Mouse (Mus musculus): ENCODE data around the gene Wipf1. TPM values are rescaled to one million over a fixed set of nuclear protein-coding genes. Genes with fewer than 3 reads are reported as not detected.

Gene Wipf1
- polyA plus RNA-seq, 1 experiment from 2014 or later = 1.9 TPM

GRCm38 (mm10) chr2:73404980-73405379 lies 124.6 kb downstream of the Wipf1 start:
- ATAC-seq (ENCODE audit: low read depth) = no peak
- Histone ChIP-seq H3K9me3 (ENCODE audit: control insufficient read depth, low read length) (no peaks in the 10 kb centered on the region), H3K9ac (replicated peaks; ENCODE audit: low read depth, low read length) (no peak overlapping the region), H3K36me3 (ENCODE audit: control insufficient read depth, insufficient read depth, low read length) (no peaks in the 10 kb centered on the region), H3K27me3 (ENCODE audit: control insufficient read depth, insufficient read depth, low read length) (no peaks in the 10 kb centered on the region), H3K4me2 (ENCODE audit: low read depth, low read length) (no peak overlapping the region), H3K4me3 (ENCODE audit: low read depth, low read length) (no peak overlapping the region), H3K4me1 (ENCODE audit: control insufficient read depth, insufficient read depth, low read length) (no peaks in the 10 kb centered on the region), H3K27ac (ENCODE audit: low read depth, low read length) (no peak overlapping the region)
- 91% methylated on average over 7 of the region's 7 CpGs for WGBS

GRCm38 (mm10) chr2:73404442-73404841 lies 125.1 kb downstream of the Wipf1 start:
- Histone ChIP-seq H3K36me3 (ENCODE audit: control insufficient read depth, insufficient read depth, low read length) (no peaks in the 10 kb centered on the region), H3K4me1 (ENCODE audit: control insufficient read depth, insufficient read depth, low read length) (no peaks in the 10 kb centered on the region), H3K4me3 (ENCODE audit: low read depth, low read length) (no peak overlapping the region), H3K27me3 (ENCODE audit: control insufficient read depth, insufficient read depth, low read length) (no peaks in the 10 kb centered on the region), H3K4me2 (ENCODE audit: low read depth, low read length) (no peak overlapping the region), H3K27ac (ENCODE audit: low read depth, low read length) (no peak overlapping the region), H3K9ac (replicated peaks; ENCODE audit: low read depth, low read length) (no peak overlapping the region), H3K9me3 (ENCODE audit: control insufficient read depth, low read length) (no peaks in the 10 kb centered on the region)
- WGBS = 82% methylated on average over 9 of the region's 9 CpGs
- no peak for ATAC-seq (ENCODE audit: low read depth)

GRCm38 (mm10) chr2:73403385-73404013 lies 126.0 kb downstream of the Wipf1 start:
- no peak overlapping the region for H3K4me2 ChIP-seq (ENCODE audit: low read depth, low read length)
- ATAC-seq (ENCODE audit: low read depth) = no peak
- no peak overlapping the region for H3K9ac ChIP-seq (replicated peaks; ENCODE audit: low read depth, low read length)
- no peaks in the 10 kb centered on the region for H3K4me1 ChIP-seq (ENCODE audit: control insufficient read depth, insufficient read depth, low read length)
- H3K27me3 ChIP-seq (ENCODE audit: control insufficient read depth, insufficient read depth, low read length) = no peaks in the 10 kb centered on the region
- no peak overlapping the region for H3K4me3 ChIP-seq (ENCODE audit: low read depth, low read length)
- no peak overlapping the region for H3K27ac ChIP-seq (ENCODE audit: low read depth, low read length)
- no peaks in the 10 kb centered on the region for H3K36me3 ChIP-seq (ENCODE audit: control insufficient read depth, insufficient read depth, low read length)
- H3K9me3 ChIP-seq (ENCODE audit: control insufficient read depth, low read length) = no peaks in the 10 kb centered on the region
- WGBS = 82% methylated on average over 15 of the region's 15 CpGs

- no peaks in the 10 kb centered on the region for H3K9me3 ChIP-seq (ENCODE audit: control insufficient read depth, low read length)
- H3K36me3 ChIP-seq (ENCODE audit: control insufficient read depth, insufficient read depth, low read length) = no peaks in the 10 kb centered on the region
- WGBS = 38% methylated on average over 1 of the region's 1 CpGs
- H3K4me1 ChIP-seq (ENCODE audit: control insufficient read depth, insufficient read depth, low read length) = no peaks in the 10 kb centered on the region
- no peak for ATAC-seq (ENCODE audit: low read depth)
- no peak overlapping the region for H3K9ac ChIP-seq (replicated peaks; ENCODE audit: low read depth, low read length)
- no peak overlapping the region for H3K27ac ChIP-seq (ENCODE audit: low read depth, low read length)
- no peak overlapping the region for H3K4me3 ChIP-seq (ENCODE audit: low read depth, low read length)
- H3K4me2 ChIP-seq (ENCODE audit: low read depth, low read length) = no peak overlapping the region
- no peaks in the 10 kb centered on the region for H3K27me3 ChIP-seq (ENCODE audit: control insufficient read depth, insufficient read depth, low read length)
Observed at GRCm38 (mm10) chr2:73401689-73402088, 127.8 kb downstream of the Wipf1 start.

GRCm38 (mm10) chr2:73397476-73397875 lies 132.1 kb downstream of the Wipf1 start:
- no peak for ATAC-seq (ENCODE audit: low read depth)
- Histone ChIP-seq H3K9me3 (ENCODE audit: control insufficient read depth, low read length) (no peaks in the 10 kb centered on the region), H3K27ac (ENCODE audit: low read depth, low read length) (no peak overlapping the region), H3K9ac (replicated peaks; ENCODE audit: low read depth, low read length) (no peak overlapping the region), H3K27me3 (ENCODE audit: control insufficient read depth, insufficient read depth, low read length) (no peaks in the 10 kb centered on the region), H3K4me3 (ENCODE audit: low read depth, low read length) (no peak overlapping the region), H3K4me2 (ENCODE audit: low read depth, low read length) (no peak overlapping the region), H3K4me1 (ENCODE audit: control insufficient read depth, insufficient read depth, low read length) (no peaks in the 10 kb centered on the region), H3K36me3 (ENCODE audit: control insufficient read depth, insufficient read depth, low read length) (no peaks in the 10 kb centered on the region)
- 88% methylated on average over 2 of the region's 2 CpGs for WGBS

- Histone ChIP-seq H3K4me3 (ENCODE audit: low read depth, low read length) (no peak overlapping the region), H3K4me1 (ENCODE audit: control insufficient read depth, insufficient read depth, low read length) (no peaks in the 10 kb centered on the region), H3K36me3 (ENCODE audit: control insufficient read depth, insufficient read depth, low read length) (no peaks in the 10 kb centered on the region), H3K27ac (ENCODE audit: low read depth, low read length) (no peak overlapping the region), H3K4me2 (ENCODE audit: low read depth, low read length) (no peak overlapping the region), H3K27me3 (ENCODE audit: control insufficient read depth, insufficient read depth, low read length) (no peaks in the 10 kb centered on the region), H3K9me3 (ENCODE audit: control insufficient read depth, low read length) (no peaks in the 10 kb centered on the region), H3K9ac (replicated peaks; ENCODE audit: low read depth, low read length) (no peak overlapping the region)
- WGBS = 95% methylated on average over 3 of the region's 3 CpGs
- ATAC-seq (ENCODE audit: low read depth) = no peak
Observed at GRCm38 (mm10) chr2:73396828-73397325, 132.7 kb downstream of the Wipf1 start.

- no peak for ATAC-seq (ENCODE audit: low read depth)
- H3K9ac ChIP-seq (replicated peaks; ENCODE audit: low read depth, low read length) = no peak overlapping the region
- H3K27me3 ChIP-seq (ENCODE audit: control insufficient read depth, insufficient read depth, low read length) = no peaks in the 10 kb centered on the region
- no peak overlapping the region for H3K4me3 ChIP-seq (ENCODE audit: low read depth, low read length)
- H3K9me3 ChIP-seq (ENCODE audit: control insufficient read depth, low read length) = no peaks in the 10 kb centered on the region
- no peaks in the 10 kb centered on the region for H3K4me1 ChIP-seq (ENCODE audit: control insufficient read depth, insufficient read depth, low read length)
- H3K4me2 ChIP-seq (ENCODE audit: low read depth, low read length) = no peak overlapping the region
- H3K27ac ChIP-seq (ENCODE audit: low read depth, low read length) = no peak overlapping the region
- WGBS = 85% methylated on average over 8 of the region's 8 CpGs
- H3K36me3 ChIP-seq (ENCODE audit: control insufficient read depth, insufficient read depth, low read length) = no peaks in the 10 kb centered on the region
Observed at GRCm38 (mm10) chr2:73395516-73395915, 134.0 kb downstream of the Wipf1 start.

- no peak overlapping the region for H3K27ac ChIP-seq (ENCODE audit: low read depth, low read length)
- H3K9me3 ChIP-seq (ENCODE audit: control insufficient read depth, low read length) = no peaks in the 10 kb centered on the region
- ATAC-seq (ENCODE audit: low read depth) = no peak
- 93% methylated on average over 3 of the region's 3 CpGs for WGBS
- H3K4me2 ChIP-seq (ENCODE audit: low read depth, low read length) = no peak overlapping the region
- H3K4me3 ChIP-seq (ENCODE audit: low read depth, low read length) = no peak overlapping the region
- no peaks in the 10 kb centered on the region for H3K36me3 ChIP-seq (ENCODE audit: control insufficient read depth, insufficient read depth, low read length)
- H3K27me3 ChIP-seq (ENCODE audit: control insufficient read depth, insufficient read depth, low read length) = no peaks in the 10 kb centered on the region
- no peaks in the 10 kb centered on the region for H3K4me1 ChIP-seq (ENCODE audit: control insufficient read depth, insufficient read depth, low read length)
- no peak overlapping the region for H3K9ac ChIP-seq (replicated peaks; ENCODE audit: low read depth, low read length)
Observed at GRCm38 (mm10) chr2:73394476-73394875, 135.1 kb downstream of the Wipf1 start.

- H3K27ac ChIP-seq (ENCODE audit: low read depth, low read length) = no peak overlapping the region
- no peaks in the 10 kb centered on the region for H3K36me3 ChIP-seq (ENCODE audit: control insufficient read depth, insufficient read depth, low read length)
- H3K9me3 ChIP-seq (ENCODE audit: control insufficient read depth, low read length) = no peaks in the 10 kb centered on the region
- 90% methylated on average over 2 of the region's 2 CpGs for WGBS
- no peak overlapping the region for H3K4me2 ChIP-seq (ENCODE audit: low read depth, low read length)
- no peak for ATAC-seq (ENCODE audit: low read depth)
- no peaks in the 10 kb centered on the region for H3K27me3 ChIP-seq (ENCODE audit: control insufficient read depth, insufficient read depth, low read length)
- H3K4me1 ChIP-seq (ENCODE audit: control insufficient read depth, insufficient read depth, low read length) = no peaks in the 10 kb centered on the region
- no peak overlapping the region for H3K4me3 ChIP-seq (ENCODE audit: low read depth, low read length)
- no peak overlapping the region for H3K9ac ChIP-seq (replicated peaks; ENCODE audit: low read depth, low read length)
Observed at GRCm38 (mm10) chr2:73392772-73393171, 136.8 kb downstream of the Wipf1 start.

Data from neural tube, embryonic 14.5 days (tissue).